Mouse (Mus musculus): Measurements from ENCODE around the gene Nr3c2. TPM values are rescaled to one million over a fixed set of nuclear protein-coding genes. Genes with fewer than 3 reads are reported as not detected.

The Nr3c2 gene
- polyA plus RNA-seq, 1 experiment from 2014 or later = 0.63 TPM

DNA sequence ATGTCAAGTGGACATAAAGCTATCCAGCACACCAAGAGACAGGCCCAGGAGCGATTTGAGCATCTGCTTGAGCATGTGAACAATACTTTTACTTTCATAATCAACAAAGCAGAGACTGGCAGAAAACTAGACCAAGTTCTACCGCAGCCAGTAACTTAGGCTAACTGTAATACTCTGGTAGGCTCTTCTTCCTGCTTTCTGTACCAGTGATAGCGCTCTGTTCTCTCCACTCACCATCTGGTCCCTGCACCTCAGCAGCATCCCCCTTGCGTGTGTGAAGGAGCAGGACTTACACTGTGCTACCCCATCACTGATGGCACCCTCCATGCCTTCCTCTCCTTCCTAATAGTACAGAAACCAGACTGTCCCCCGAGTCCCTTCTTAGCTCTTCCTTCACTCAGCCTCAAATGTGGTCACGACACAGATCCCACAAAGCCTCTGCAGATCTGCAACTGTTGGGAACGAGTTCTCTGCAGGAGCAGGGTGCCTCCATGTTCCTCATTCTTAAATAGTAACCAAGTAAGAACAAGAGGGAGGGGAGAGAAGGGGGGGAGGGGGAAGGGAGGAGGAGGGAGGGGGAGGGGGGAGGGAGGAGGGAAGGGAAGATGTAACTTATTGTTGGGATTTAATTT, 383.5 kb downstream of the Nr3c2 start:
- no peaks in the 10 kb centered on the region for H3K9me3 ChIP-seq
- no peak overlapping the region for H3K27ac ChIP-seq
- no peaks in the 10 kb centered on the region for H3K4me1 ChIP-seq
- WGBS = 89% methylated on average over 7 of the region's 7 CpGs
- H3K4me2 ChIP-seq = no peak overlapping the region
- H3K36me3 ChIP-seq (replicated peaks) = no peaks in the 10 kb centered on the region
- no peak overlapping the region for H3K4me3 ChIP-seq (replicated peaks)
- ATAC-seq (ENCODE audit: low FRiP score) = no peak
- H3K9ac ChIP-seq = no peak overlapping the region
- no peaks in the 10 kb centered on the region for H3K27me3 ChIP-seq

DNA sequence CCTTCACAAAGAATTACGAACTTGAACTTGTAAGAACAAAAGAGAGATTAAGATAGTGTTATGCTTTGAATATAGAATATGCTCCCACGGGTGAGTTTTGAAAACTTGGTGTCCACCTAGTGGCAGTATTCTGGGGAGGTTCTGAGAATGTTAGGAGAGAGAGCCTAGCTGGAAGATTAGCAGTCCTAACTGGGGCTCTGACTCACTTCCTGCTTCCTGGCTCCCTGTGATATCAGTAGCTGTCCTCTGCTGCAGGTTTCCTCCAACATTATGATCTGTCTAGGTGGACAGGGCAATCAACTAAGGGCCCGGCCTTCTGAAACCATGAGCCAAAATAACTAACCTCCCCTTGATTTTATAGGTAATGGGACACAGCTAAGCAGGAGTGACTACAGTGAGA, 385.2 kb downstream of the Nr3c2 start:
- Histone ChIP-seq H3K4me2 (no peak overlapping the region), H3K27ac (no peak overlapping the region), H3K9me3 (no peaks in the 10 kb centered on the region), H3K9ac (no peak overlapping the region), H3K4me1 (no peaks in the 10 kb centered on the region), H3K36me3 (replicated peaks) (no peaks in the 10 kb centered on the region), H3K4me3 (replicated peaks) (no peak overlapping the region), H3K27me3 (no peaks in the 10 kb centered on the region)
- 83% methylated on average over 3 of the region's 3 CpGs for WGBS
- no peak for ATAC-seq (ENCODE audit: low FRiP score)

DNA sequence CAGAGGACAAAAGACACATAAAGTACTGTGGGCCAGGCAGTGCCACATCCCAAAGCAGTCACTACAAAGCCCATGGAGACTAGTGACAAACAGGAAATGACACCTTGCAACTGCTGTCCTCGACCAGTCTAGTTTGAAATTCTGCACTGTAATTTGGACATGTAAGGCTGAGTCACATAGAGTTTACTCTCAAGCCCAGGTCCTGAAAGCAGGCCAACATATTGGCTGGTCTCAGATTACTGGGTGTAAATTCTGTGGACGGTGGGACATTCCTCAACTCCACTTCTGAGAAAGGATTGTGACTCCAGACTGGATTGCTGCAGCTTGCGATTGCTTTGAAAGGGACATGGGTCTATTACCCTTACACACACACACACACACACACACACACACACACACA, 388.8 kb downstream of the Nr3c2 start:
- no peaks in the 10 kb centered on the region for H3K27me3 ChIP-seq
- no peaks in the 10 kb centered on the region for H3K36me3 ChIP-seq (replicated peaks)
- no peak overlapping the region for H3K9ac ChIP-seq
- H3K4me3 ChIP-seq (replicated peaks) = no peak overlapping the region
- no peak overlapping the region for H3K4me2 ChIP-seq
- ATAC-seq (ENCODE audit: low FRiP score) = no peak
- H3K27ac ChIP-seq = no peak overlapping the region
- 0 out of 2 replicates have a peak, but pooled peaks cover 5% of the 10 kb centered on the region for H3K4me1 ChIP-seq
- WGBS = 86% methylated on average over 3 of the region's 3 CpGs
- H3K9me3 ChIP-seq = no peaks in the 10 kb centered on the region

DNA sequence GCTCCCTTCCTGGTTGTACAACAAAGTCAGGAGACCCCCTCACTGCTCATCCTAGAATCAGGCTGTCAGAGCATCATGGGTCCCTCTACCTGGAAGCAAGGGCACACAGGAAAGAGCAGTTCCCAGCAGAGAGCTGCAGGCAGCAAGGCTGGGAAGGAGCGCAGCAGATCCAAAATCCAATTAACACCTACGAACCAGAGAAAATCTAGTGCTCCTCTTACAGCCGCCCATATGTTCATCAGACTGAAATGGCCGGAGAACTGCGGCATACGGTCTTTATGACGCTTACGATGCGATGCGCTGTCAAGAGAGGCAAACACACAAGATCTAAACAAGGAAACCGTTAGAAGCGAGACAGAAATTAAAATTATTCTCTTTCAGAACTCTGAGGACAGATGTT, 389.2 kb downstream of the Nr3c2 start:
- H3K36me3 ChIP-seq (replicated peaks) = no peaks in the 10 kb centered on the region
- no peak overlapping the region for H3K27ac ChIP-seq
- no peaks in the 10 kb centered on the region for H3K9me3 ChIP-seq
- H3K4me1 ChIP-seq = 0 out of 2 replicates have a peak, but pooled peaks cover 5% of the 10 kb centered on the region
- no peaks in the 10 kb centered on the region for H3K27me3 ChIP-seq
- 95% methylated on average over 12 of the region's 12 CpGs for WGBS
- H3K4me2 ChIP-seq = no peak overlapping the region
- no peak overlapping the region for H3K9ac ChIP-seq
- H3K4me3 ChIP-seq (replicated peaks) = no peak overlapping the region
- 0 out of 2 replicates have a peak, but pooled peaks have one; percentile 33 for ATAC-seq (ENCODE audit: low FRiP score)

DNA sequence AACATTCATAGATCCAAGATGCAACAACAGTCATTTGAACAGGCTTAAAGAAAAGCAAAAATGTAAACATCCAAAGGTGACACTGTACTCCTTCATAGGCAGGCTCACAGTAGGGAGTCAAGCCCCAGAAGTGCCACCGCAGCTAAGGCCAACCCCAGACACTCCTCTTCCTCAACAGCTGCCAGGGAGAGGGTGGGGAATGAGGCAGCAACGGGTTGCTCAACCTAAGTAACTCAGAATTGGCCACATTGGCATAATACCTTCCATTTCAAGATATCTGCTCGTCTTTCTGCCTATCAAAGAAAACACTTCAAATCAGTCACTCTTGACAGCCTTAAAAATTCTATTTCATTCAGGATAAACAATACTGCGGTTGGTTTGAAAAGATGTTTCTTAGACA, 392.9 kb downstream of the Nr3c2 start:
- no peaks in the 10 kb centered on the region for H3K27me3 ChIP-seq
- WGBS = 48% methylated on average over 4 of the region's 4 CpGs
- H3K9me3 ChIP-seq = no peaks in the 10 kb centered on the region
- no peak overlapping the region for H3K27ac ChIP-seq
- no peaks in the 10 kb centered on the region for H3K36me3 ChIP-seq (replicated peaks)
- no peak overlapping the region for H3K4me2 ChIP-seq
- H3K4me1 ChIP-seq = 0 out of 2 replicates have a peak, but pooled peaks cover 5% of the 10 kb centered on the region
- no peak overlapping the region for H3K4me3 ChIP-seq (replicated peaks)
- H3K9ac ChIP-seq = no peak overlapping the region
- ATAC-seq (ENCODE audit: low FRiP score) = no peak

DNA sequence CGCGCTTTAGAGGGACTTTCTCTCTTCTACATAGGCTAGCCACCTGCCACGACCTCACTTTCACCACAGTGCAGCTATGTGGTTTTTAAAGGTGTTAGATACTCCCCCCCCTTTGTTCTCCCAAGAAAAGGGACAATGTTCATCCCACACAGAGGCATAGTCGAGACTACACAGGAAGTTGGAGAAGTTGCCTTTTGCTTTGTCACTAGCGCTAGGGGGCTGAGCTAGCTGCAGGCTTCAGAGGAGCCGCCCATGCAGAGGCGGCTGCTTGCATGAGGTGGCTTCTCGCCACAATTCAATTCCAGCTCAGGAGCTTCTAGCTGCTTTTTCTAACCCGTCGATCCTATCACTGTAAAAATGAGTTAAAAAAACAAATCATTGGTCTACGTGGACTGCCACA, 393.4 kb downstream of the Nr3c2 start:
- 0 out of 2 replicates have a peak, but pooled peaks cover 5% of the 10 kb centered on the region for H3K4me1 ChIP-seq
- no peak overlapping the region for H3K4me3 ChIP-seq (replicated peaks)
- no peaks in the 10 kb centered on the region for H3K27me3 ChIP-seq
- H3K4me2 ChIP-seq = no peak overlapping the region
- H3K9ac ChIP-seq = no peak overlapping the region
- ATAC-seq (ENCODE audit: low FRiP score) = no peak; the same call in 1 of the 2 replicates
- H3K27ac ChIP-seq = no peak overlapping the region
- WGBS = 55% methylated on average over 11 of the region's 11 CpGs
- H3K9me3 ChIP-seq = no peaks in the 10 kb centered on the region
- H3K36me3 ChIP-seq (replicated peaks) = no peaks in the 10 kb centered on the region

DNA sequence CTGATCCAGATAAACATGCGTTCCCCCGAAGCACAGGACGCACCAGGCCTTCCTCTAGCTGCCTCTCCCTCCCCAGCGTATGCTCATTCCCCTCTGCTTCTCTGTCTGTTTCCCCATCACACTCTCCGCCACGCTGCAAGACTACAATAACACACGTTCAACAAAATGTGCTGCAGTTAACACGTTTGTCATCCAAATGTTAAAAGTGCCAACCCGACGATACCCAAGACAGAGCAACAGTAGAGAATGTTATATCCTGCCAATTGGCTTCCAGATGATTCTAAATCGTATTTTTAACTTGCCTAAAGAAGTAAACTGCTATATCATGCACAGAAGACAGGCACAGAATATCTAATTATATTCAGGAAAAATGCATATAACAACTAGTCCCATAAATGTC, 395.4 kb downstream of the Nr3c2 start:
- no peaks in the 10 kb centered on the region for H3K9me3 ChIP-seq
- ATAC-seq (ENCODE audit: low FRiP score) = no peak
- H3K9ac ChIP-seq = no peak overlapping the region
- H3K27ac ChIP-seq = no peak overlapping the region
- H3K4me2 ChIP-seq = no peak overlapping the region
- H3K36me3 ChIP-seq (replicated peaks) = no peaks in the 10 kb centered on the region
- H3K27me3 ChIP-seq = no peaks in the 10 kb centered on the region
- WGBS = 91% methylated on average over 11 of the region's 11 CpGs
- no peak overlapping the region for H3K4me3 ChIP-seq (replicated peaks)
- 0 out of 2 replicates have a peak, but pooled peaks cover 5% of the 10 kb centered on the region for H3K4me1 ChIP-seq
